Mouse (Mus musculus): ENCODE measurements at regions not wholly inside any gene's neighbourhood (a gene's known extent, or its start where the extent isn't known, plus 50 kb on each side); places are given as distances from the start of the nearest gene placed in this dataset.

DNA sequence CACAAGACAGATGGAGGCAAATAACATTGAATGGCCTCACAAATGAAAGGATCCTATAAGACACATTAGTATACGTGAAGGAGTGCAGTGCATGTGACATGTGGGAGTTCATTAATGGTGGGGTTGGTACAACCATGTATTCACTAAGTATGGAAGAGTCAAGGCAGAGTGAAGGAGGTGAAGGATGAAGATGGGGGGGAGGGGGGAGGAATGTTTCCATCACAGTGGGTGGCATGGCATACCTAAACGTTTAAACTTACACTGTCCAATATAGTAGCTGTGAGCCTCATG, 386.5 kb upstream of the Pik3r1 start:
- TF ChIP-seq CTCF (IDR thresholded peaks at IDR 0.05; ENCODE audit: borderline replicate concordance, control insufficient read depth, extremely low read depth, insufficient read depth, low read length, poor library complexity) (no peak), POLR2A (IDR thresholded peaks at IDR 0.05; ENCODE audit: control insufficient read depth, extremely low read depth, insufficient read depth, low read length, poor library complexity) (no peak)
